Mouse (Mus musculus): Measurements from ENCODE around the gene Cwc27. TPM values are rescaled to one million over a fixed set of nuclear protein-coding genes. Genes with fewer than 3 reads are reported as not detected.

Gene Cwc27
- total RNA-seq, 2 experiments from 2014 or later = 18.9 to 20.3 TPM

DNA sequence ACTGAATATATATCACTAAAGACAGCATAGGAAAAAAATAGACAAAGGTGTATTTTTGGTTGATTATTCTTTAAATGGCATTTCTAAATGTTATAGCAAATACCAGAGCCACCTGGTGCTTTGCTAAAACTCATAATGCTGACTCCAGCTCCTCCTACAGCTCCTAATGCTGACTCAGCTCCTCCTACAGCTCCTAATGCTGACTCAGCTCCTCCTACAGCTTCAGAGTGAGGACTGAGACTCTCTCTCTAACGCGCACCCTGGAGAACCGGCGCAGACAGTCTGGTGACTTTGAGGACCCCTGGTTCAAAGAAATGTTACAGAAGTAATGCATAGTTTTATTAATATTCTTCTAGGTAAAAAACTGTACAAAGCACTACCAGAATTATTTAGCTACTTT, 74.1 kb downstream of the Cwc27 start:
- DNase-seq (ENCODE audit: low spot score in 2 of 2) = no peak
- H3K27ac ChIP-seq = no peak overlapping the region
- TF ChIP-seq CTCF (conservative IDR thresholded peaks at IDR 0.05) = no peak
- no peak overlapping the region for H3K4me3 ChIP-seq

DNA sequence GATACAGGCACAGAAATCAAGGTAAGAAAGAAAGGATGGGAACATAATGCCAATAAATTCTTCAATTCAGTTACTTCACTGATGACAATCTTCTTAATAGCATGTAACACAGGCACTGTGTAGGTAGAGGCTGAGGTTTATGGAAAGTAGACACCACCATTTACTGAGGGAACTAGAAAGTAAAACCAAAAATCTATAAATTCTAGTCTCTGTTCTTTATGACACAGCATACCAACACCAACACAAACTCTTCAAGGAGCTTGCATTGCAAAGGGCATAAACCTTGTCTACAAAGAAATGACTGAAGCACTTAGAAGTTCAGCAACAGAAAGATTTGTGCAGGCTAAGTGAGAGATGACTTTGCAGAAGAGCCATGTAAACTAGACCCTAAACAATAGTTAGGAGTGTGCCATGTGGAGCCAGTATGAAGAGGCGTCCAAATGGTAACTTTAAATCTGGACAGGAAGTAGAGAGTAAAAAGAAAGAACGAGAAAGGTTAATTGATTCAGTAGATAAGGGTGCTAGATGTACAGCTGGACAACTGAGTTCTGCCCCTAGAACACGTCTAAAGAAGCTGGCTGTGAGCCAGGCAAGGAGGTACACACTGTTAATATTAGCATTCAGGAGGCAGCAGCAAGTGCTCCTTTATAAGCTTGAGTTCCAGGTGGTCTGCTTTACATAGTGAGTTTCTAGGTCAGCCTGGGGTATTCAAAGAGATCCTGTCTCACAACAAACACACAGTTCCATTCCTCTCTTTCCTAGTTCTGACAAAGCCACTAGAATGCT, 87.5 kb downstream of the Cwc27 start:
- Histone ChIP-seq H3K4me3 (no peak overlapping the region), H3K27ac (no peak overlapping the region)
- TF ChIP-seq CTCF (conservative IDR thresholded peaks at IDR 0.05) = no peak
- DNase-seq (ENCODE audit: low spot score in 2 of 2) = no peak

DNA sequence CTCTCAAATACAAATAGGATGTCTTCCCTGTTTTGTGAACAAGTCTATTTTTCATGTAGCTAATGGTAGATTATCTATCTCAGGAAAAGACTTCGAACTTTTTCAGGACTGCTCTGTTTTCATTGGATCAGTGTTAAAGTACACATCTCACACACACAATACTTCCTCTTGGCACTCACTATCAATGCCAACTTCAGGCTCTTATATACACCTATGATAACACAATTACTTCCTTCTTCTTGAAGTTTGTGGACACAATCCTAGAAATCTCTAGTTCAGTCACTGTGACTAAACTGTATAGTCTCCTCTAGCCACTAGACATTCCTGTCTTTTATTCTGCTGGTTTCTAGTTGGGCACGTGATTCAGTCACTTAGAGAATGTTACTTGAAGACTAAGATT, 89.3 kb downstream of the Cwc27 start:
- DNase-seq (ENCODE audit: low spot score in 2 of 2) = no peak
- Histone ChIP-seq H3K27ac (no peak overlapping the region), H3K4me3 (no peak overlapping the region)
- TF ChIP-seq CTCF (conservative IDR thresholded peaks at IDR 0.05) = no peak

DNA sequence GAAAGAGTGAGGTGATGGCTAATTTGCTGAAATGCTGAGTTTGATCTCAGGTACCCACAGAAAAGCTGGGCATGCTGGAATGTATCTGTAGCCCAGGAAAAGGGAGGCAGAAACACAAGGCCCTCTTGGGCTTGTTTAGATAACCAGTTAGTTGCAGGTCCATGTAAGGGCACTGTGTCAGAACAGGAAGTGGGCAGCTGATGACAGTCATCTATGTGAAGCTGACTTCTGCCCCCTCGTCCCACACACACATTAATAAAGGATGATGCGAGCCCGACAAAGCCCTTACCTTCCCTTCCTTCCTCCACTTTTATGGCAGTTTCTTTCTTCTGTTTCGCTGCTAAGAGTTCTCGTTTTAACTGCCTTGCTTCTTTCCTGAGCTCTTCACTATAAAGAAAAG, 96.8 kb downstream of the Cwc27 start:
- DNase-seq (ENCODE audit: low spot score in 2 of 2) = no peak
- Histone ChIP-seq H3K4me3 (no peak overlapping the region), H3K27ac (no peak overlapping the region)
- no peak for TF ChIP-seq CTCF (conservative IDR thresholded peaks at IDR 0.05)

DNA sequence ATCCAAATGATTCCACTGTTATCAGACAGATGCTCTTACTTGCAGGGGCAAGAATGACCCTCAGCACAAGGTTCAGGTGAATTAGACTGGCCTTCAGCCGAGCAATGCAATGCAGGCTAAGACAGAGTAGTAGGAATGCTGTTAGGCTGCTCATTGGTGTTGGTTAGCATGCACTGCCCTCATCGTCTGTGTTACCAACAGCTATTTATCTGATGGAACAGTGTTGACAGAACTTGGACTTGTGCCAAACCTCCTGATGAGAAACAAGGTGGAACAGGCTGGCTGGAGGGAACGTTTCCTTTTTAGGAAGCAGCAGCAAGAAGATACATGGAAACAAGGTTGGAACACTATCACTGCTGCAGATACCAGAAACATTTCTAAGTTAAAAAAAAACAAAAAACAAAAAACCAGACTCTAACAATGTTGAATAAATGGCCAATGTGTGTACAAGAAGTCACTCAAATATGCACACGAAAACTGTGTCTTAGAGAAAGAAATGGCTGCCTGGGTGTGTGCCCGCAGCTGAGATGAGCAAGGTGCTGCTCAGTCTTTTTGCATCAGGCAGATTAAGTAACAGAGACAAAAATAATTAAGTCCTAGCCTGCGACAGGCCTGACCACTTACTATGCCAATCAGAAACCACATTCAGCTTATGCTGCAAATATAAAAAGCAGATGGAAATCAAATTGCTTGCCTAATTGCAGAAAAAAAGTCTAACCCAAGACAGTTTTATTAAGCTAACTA, 122.2 kb downstream of the Cwc27 start:
- no peak for TF ChIP-seq CTCF (conservative IDR thresholded peaks at IDR 0.05)
- no peak overlapping the region for H3K4me3 ChIP-seq
- peak; percentile 42 to 54 for DNase-seq (ENCODE audit: low spot score in 2 of 2)
- peak overlapping the region; percentile 77 for H3K27ac ChIP-seq

DNA sequence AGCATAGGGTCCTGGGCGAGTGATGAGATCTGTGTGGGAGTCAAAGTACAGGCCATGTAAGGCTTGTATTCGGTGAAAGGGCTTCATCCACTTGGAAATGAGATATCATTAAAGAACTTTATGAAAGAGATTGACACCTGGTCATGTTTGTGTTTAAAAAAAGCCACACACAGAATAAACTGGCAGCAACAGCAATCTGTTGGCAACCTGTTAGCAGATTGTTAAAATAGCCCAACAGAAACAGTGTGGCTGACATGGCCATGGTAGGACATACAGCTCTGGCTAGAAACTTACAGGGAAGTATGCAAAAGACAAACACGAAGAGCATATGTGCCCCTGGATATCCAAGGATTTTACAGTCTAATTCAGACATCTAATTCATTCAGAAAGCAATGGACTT, 124.2 kb downstream of the Cwc27 start:
- no peak overlapping the region for H3K4me3 ChIP-seq
- DNase-seq (ENCODE audit: low spot score in 2 of 2) = no peak
- no peak for TF ChIP-seq CTCF (conservative IDR thresholded peaks at IDR 0.05)
- no peak overlapping the region for H3K27ac ChIP-seq

DNA sequence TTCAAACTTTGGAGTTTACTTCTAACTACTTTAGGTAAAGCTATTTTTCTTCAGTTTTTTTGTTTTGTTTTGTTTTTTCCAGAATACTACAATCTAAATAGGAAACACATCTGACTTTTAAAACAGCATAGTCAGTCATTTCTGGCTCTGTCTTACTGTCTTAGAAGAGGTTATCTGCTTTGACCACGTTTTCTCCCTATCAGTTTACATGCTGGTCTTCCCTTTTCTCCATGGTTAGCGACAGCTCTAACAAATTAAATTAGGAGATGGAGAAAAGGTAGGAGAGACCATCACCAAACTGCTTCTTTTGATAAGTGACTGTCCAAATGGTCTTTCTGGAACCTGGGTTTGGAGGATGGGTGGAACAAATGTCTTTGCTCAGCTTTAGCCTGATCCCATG, 131.4 kb downstream of the Cwc27 start:
- DNase-seq (ENCODE audit: low spot score in 2 of 2) = no peak
- Histone ChIP-seq H3K4me3 (no peak overlapping the region), H3K27ac (no peak overlapping the region)
- no peak for TF ChIP-seq CTCF (conservative IDR thresholded peaks at IDR 0.05)

DNA sequence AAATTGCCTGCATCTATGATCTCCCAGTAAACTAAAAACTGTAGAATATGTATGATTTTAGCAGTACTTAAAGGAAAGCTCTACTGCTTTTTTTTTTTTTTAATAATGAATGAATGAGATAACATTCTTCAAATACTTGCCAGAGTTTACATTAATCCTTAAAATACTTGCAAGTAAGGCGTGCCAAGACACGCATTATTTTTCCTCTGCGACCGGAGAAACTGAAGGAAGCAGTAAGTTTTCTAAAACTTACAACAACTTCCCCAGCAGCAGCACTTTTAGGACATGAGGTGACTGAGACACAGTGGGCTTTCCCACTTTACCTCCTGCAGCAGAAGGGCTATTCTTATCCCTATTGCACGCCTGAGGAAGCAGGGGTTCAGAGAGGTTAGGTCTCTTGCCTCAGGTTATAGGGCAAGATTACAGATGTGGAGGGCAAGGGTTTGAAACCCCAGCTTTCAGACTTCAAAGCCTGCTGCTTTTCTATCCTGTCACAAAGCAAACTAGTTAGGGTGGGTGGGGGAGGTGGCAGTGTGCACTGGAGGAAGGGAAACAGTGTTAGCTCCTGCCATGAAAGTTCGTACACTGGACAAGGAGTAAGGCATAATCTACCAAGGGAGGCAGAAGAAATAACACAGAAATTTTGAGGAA, 132.5 kb downstream of the Cwc27 start:
- H3K4me3 ChIP-seq = no peak overlapping the region
- no peak for DNase-seq (ENCODE audit: low spot score in 2 of 2)
- no peak overlapping the region for H3K27ac ChIP-seq
- no peak for TF ChIP-seq CTCF (conservative IDR thresholded peaks at IDR 0.05)

DNA sequence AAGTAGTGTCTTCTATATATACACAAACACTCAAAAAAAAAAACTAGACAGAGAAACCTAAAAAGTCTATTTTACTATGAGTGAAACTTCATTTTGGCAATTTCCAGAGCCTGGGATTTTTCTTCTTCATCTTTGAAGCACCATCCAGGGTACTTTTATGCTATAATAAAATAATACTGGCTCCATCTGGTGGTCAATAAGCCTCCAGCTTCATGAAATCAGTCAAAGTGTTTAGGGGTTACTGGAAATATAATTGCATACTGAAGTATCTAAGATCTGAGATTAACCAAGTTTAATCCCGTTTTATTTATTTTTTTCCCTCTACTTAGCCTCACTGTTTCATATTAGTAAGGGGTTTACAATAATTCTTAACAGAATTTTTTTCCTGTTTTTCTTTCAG, 135.7 kb downstream of the Cwc27 start:
- peak; percentile 13 to 17 for DNase-seq (ENCODE audit: low spot score in 2 of 2)

DNA sequence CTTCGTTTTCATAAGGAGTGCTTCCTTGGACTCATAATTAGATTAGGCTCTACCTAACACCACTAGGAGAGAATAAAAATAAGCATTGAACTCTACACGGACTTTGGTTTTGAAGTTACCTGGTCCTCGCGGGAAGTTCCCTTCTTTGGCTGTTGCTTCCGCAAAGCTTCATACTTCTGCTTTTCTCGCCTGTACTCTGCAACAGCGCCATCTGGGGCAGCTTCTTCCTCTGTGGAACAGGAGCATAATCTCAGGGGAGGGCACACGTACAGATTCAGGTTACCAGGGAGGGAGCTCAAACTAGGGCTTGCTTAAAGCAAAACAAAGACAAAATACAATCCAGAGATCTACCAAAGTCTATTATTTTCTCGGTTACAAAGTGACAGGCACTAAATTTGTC, 155.8 kb downstream of the Cwc27 start:
- Histone ChIP-seq H3K4me3 (no peak overlapping the region), H3K27ac (no peak overlapping the region)
- no peak for TF ChIP-seq CTCF (conservative IDR thresholded peaks at IDR 0.05)
- no peak for DNase-seq (ENCODE audit: low spot score in 2 of 2)

More for the DNA sequence above, 135.7 kb downstream of the Cwc27 start:
- no peak overlapping the region for H3K27ac ChIP-seq
- peak; percentile 84 for TF ChIP-seq CTCF (conservative IDR thresholded peaks at IDR 0.05)
- no peak overlapping the region for H3K4me3 ChIP-seq

DNA sequence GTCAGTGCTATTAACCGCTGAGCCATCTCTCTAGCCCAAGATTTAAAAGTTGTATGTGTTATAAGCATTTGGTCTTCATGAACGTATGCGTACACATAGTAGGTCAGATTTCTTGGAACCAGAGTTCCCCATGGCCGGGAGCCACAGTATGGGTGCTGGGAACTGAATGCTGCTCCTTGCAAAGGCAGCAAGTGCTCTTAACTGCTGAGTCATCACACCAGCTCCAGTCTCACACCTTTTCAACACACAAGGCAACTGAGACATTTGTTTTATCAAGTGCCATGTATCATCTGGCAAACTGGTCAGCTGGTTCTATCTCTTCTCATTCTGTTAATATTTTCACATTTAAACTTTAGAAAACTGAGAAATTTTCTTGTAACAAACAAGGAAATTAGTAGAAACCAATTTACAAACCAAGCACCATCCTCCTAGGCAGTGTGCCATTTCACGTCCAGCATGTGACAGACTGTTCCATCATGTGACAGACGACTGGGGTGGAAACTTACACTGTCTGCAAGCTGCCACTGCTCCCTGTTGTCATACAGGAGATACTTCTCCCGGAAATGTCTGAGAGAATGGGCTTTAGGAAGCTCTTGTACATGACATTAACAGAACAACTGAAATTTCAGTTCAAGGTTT, 156.8 kb downstream of the Cwc27 start:
- Histone ChIP-seq H3K4me3 (no peak overlapping the region), H3K27ac (no peak overlapping the region)
- no peak for DNase-seq (ENCODE audit: low spot score in 2 of 2)
- TF ChIP-seq CTCF (conservative IDR thresholded peaks at IDR 0.05) = no peak

DNA sequence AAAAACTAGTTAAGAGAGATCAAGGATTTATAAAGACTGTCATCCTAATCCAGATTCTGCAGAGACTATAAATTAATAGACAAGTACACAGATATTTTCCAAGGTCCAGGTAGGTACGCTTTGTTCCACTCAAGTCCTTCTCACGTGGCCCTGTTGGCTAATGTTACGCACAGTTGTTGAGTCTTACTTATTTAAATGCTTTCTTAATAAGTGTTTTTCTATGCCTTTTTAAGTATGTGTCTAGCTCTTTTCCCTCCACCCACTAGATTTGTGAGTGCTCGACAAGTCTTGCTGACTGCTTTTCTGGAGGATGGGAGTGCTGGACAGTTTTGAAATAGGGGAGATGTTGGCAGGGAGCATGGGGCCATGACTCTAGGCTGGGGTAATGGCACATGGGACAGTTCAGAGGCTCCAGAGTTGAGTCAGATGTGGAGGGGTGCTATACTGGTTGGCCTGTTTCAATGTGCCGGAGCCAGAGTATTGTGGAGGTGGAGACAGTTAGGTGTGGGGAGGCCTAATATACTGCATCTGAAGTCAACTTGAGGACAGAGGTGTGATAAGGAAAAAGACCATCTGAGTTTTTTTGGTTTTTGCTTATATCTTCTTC, 160.2 kb downstream of the Cwc27 start:
- no peak for TF ChIP-seq CTCF (conservative IDR thresholded peaks at IDR 0.05)

More for the DNA sequence above, 160.2 kb downstream of the Cwc27 start:
- Histone ChIP-seq H3K4me3 (no peak overlapping the region), H3K27ac (no peak overlapping the region)
- no peak for DNase-seq (ENCODE audit: low spot score in 2 of 2)

All from layer of hippocampus, adult 2 months (tissue).